Mouse (Mus musculus): ENCODE data around the gene March5. TPM values are rescaled to one million over a fixed set of nuclear protein-coding genes. Genes with fewer than 3 reads are reported as not detected.
"Not testable (repeated sequence)": the region's sequence is repeated elsewhere in the genome, so short reads cannot be mapped to it uniquely, and the experiment has no call there.

March5 gene
- total RNA-seq (2021) = 100 to 1,000 TPM; 102 to 116 TPM
- long read RNA-seq, experiment 1, transcript March5-201 (6 exons, 1,809 nt) = major isoform, 176 of 209 reads
- long read RNA-seq, experiment 1, partial matches to known transcripts = 2 of 209 reads
- long read RNA-seq, experiment 1, other reads (novel, unspliced or antisense) = 27 of 209 reads
- long read RNA-seq, experiment 2, transcript March5-201 (6 exons, 1,809 nt) = major isoform, 56 of 67 reads
- long read RNA-seq, experiment 2, partial matches to known transcripts = 0 of 67 reads
- long read RNA-seq, experiment 2, other reads (novel, unspliced or antisense) = 9 of 67 reads

DNA sequence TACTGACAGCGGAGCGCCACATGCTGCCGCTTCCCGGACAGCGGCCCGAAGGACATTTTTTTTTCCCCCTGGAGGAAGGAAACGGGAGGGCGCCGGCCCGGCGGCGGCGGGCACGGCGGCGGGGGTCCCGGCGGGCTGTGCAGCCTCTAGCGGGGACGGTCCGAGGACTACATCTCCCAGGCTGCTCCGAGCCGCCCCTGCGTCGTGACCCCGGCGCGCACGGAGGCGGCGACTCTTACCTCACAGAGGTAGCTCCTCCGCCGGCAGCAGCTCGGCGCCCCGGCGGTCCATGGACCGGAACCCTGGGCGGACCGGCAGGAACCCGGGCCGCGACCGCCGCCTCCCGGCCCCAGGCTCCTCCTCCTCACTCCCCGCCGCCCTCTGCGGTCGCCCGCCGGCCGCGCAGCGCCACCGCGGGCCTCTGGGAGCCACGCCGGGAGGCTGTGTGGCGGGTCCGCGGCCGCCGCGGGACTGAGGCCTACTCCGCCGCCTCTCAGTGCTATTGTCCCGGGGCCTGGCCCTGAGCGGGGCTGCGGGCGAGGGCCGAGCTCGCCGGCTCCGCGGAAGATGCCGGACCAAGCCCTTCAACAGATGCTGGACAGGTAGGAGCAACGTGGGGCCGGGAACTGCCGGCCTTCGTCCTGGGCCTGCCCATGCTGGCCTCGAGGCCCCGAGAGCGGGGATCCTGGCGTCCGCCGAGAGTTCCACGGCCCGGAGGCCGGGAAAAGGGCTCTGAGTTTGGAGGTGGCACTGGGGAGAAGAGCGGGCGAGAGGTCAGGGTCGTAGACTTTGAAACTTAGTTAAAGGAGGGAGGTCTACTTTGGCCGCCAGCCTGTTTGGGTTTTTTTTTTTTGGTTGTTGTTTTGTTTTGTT is at the start of gene March5:
March5 (plus strand) TSS at position 241 of the 873 bp plus-strand sequence.
- DNase-seq = peak; percentile 94 to 95

DNA sequence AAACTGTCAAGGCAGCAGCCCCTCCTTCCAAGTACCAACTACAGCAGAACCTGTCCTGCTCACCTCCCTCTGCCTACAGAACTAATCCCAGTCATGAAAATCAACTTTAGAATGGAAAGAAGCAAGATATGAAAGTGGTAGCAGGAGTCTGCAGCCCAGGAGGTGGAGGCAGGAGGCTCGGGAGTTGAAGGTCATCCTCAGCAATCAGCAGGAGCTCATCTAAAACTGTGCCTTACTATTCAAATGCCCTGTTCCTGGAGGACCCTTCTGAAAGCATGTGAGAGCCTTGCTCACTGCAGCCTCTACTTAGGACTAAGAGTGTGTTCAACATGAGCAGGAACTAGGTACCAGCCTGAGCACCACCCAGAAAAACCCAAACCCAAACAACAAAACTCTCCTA is 35.2 kb upstream of the March5 start:
- DNase-seq = no peak

DNA sequence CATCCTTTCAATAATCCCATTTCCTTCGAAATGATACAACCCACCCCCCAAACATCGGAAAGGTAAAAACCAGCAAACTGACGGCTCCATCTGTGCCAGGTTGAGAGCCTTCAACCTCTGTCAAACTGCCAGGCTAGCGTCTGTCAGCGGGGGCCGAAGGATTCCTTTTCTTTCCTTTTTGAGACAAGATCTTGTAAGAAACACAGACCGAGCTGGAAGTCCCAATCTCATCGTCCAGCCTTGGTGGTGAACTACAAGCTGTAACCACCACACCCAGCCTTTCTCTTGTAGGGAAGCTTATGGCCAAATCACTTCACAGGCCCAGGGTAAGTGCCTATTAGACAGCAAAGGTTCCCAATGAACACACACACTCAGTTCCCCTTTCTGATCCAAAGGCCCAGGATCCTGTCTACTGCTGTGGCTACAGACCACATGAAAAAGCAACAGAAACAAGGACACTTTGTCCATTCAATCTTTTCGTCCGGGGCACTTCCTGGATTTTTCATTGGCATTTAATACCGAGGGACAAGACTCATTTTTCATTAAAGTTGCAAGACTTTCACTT is 34.7 kb upstream of the March5 start:
- DNase-seq = peak in 1 of 2 experiments; percentile 7

DNA sequence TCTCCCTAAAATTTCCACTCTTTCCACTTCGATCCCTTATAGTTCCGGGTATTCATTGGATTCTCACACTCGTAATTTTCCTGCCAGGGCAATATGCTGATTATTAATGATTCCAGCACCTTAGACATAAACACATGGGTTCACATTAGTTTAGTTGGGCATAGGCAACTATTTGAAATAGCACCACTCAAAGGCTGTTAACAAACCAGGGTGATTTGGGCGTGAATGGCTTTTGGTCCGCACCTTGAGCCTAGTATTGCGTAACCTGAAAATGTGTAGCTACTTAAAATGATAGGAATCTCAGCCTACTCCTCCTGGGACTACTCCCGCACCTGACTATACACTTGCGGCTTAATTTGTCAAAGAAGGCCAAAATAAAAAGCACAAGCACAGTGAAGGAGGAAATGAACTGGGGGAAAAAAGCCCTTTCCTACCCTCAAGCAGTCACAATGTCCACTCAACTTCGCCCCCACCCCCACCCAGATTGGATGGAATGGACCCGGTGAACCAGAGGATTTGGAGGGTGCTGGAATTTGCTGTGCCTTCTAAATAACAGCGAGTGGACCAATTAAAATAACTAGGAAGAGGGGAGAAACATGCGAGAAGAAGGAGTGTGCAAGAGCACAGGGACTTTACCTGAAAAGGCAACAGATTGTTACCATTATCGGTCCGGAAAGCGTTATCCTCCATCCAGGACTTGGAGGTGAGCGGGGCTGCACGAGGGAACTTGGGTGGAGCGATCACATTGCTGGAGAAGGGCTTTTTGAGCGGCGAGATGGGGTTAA is 33.8 kb upstream of the March5 start:
- DNase-seq = no peak

DNA sequence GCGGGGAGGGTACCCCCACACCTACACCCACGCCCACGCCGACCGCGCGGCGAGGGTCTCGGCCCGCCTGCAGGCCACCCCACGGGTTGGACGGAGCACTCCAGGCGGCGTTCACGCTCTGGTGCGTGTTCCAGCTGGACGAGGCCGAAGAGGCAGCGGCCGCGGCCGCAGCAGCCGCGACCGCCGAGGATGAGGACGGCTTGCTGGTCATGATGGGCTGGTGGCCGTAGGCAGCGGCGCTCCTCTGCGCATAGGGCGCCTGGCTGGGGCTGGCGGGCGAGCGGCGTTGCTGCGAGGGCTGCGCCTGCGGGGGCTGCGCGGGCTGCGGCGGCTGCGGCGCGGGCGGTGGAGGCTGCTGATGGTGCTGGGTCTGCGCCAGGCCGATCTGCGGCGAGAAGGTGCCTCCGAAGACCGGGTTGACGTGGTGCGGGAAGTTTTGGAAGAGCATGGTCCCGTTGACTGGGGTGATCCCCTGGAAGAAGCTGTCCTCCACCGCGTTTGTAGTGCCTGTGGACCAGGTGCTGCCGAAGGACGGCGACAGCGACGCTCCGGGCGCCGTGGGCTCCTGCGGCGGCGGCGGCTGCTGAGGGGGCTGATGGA is 33.1 kb upstream of the March5 start:
- peak; percentile 68 to 75 for DNase-seq

DNA sequence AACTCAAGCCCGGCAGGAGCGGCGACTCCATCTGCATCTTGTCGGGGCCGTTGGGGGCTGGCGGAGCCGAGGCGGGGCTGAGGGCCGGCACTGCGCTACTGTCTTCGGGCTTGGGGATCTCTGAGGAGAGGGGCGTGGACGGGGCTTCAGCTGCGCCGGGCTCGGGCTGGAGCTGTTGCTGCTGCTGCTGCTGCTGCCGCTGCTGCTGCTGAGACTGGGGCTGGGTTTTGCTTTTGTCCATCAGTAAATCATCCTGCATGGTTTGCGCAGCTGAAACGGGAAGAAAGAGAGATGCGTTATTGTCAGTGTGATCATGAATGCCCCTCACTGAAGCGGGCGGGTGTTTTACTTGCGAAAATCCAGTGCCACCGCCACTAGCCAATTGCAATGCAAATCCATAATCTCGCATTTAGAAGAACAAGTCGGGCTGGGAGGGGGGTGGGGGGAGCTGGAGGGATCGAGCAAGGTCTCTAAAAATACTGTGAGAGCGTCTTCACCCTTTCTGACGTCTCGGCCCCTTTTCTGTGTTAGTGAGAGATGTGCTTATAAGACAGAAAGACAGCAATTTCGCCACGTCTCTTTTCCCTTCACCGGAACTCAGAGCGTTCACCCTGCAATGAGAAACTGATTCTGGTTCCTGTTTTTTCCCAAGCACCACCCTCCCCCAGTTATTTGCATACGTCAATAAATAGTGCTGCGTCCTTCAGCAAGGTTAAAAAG is 32.5 kb upstream of the March5 start:
- DNase-seq = peak; percentile 65 to 70

DNA sequence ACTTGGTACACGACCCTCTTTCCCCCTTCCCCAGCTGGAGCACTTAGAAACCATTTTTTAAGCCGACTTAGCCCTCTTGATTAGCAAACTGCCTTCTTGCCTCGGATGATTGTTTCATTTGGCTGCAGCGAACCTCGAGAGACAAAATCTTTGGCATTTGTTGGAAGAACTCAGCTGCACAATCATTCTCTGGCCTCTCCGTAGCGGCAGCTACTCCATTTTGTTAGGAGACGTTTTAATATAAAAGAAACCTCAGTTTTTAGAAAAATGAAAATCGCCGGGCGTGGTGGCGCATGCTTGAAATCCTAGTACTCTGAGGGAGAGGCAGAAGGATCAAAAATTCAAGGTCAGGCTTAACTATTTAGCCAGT is 31.9 kb upstream of the March5 start:
- DNase-seq = no peak

DNA sequence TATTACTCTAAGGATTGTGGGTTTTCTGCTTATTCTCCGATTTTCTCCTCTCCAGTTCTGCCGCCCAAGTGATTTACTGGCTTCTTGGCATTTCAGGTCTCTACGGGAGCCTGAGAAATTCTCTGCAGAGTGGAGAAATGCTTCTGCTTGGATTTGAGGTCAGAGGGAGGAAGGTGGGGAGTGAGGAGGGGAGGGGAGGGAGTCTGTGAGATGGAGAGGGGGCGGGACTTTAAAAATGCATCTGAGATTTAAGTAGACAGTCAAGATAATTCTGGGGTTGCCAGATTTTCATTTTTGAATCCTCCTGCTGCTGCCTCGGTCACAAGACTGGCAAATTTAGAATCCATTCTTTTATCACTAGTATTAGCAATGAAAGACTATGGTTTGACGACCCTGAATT is 31.4 kb upstream of the March5 start:
- peak in 1 of 2 experiments; percentile 57 for DNase-seq

DNA sequence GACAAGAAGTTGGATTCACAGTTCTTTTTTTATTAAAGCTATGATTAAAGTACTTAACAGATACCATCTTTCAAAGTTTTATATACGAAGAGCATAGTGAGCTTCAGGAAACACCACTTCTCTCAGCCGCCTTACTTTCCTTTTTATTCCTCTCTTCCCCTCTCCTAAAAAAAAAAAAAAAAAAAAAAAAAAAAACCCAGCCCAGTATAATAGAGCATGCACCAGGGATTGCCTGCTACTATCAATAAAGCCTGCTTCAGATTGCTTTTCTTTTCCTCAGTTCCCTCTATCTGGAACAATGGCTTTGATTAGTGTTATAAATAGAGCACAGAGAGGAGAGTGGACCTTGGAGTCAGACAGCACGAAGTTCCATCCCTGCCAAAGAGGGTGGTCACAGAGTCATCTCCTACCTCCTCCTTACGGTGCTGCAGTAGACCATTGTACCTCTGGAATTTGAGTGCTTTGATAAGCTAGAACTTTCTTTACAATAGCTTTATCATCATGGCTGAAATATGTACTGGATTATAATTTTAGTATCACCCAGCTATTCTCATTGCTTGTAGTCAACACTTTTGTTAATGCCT is 30.4 kb upstream of the March5 start:
- DNase-seq = peak in 1 of 2 experiments; percentile 17

DNA sequence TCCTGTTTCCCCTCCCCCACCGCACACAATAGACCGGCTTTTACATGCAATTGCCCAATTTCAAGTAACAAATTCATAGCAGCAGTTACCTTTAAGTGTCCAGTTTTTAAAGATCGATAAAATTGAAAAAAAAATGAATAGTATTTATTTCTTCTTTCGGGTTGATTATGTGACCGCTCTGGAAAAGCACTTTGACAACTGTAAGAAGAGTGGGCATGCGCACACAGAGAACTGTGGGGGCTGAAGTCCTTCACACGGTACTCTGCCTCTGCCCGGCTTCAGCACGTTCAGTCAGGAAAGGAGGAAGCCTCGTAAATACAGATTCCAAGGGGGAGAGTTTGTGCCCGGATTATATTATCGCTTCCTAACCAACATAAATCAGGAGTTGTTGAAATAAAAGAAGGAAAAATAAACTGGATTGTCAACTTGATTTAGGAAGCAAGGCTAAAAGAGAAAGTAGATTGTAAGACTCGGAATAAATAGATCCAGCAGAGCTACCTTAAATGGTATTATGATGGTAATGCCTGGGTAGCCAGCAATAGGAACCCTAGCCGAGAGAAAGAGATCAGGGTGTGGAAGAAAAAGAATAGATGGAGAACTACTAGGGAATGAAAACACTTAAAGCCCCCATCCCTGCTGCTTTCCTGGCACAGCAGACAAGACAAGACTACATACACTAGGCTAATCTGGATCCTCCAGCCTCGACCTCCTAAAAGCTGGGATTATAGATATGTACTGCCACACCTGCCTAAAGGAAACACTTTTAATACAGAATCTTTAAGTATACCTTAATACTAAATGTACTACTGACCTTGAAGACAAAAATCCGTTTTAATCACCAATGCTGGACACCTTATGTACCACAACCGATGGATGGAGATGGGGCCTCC is 29.3 kb upstream of the March5 start:
- DNase-seq = peak; percentile 78 to 79

DNA sequence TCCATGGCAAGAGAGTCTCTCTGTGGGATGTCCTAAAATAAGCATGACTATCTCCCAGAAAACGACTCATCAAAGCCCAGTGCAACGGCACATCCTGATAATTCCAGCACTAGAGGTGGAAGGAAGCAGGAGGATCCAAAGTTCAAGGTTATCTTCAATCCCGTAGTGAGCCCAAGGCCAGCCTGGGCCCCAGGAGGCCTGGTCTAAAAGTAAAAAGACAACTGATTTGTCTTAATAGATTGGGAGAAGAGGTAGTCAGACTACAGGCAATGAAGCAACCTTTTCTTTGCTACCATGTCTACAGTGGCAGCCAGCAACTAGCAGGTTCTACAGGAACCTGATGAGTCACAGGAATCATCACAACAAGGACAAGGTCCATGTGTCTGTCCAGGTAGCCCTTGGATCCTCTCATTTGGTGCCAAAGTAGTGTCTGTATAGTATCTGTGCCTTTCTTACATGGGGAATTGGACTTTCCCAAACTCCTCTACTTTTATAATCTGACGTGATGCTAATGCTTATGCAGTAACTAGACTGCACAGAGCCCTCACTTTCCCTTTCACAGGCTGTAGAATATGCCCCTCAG is 18.9 kb upstream of the March5 start:
- no peak for DNase-seq

DNA sequence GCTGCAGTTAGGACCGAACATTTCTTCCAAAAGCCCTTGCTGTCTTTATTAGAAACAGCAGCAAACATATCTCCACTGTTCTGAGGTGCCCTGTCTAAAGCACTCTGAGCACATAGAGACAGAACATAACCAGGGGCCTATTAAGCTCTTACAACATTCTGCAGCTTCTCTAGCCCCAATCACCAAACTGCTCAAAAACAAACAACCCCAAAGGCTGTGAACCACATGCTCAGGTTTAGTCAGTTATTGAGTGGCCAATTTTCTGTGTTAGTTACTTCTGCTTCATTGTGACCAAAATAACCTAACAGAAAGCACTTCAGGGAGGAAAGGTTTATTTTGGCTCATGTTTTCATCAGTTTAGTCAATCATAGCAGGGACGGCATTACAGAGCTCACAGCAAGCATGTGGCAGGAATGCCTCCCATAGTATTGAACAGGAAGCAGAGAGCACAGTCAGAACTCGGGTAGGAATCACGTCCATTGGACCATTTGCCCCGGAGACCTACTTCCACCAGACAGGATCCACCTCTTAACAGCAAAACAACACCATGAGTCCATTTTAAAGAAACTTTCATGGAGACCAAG is 14.8 kb upstream of the March5 start:
- DNase-seq = no peak

DNA sequence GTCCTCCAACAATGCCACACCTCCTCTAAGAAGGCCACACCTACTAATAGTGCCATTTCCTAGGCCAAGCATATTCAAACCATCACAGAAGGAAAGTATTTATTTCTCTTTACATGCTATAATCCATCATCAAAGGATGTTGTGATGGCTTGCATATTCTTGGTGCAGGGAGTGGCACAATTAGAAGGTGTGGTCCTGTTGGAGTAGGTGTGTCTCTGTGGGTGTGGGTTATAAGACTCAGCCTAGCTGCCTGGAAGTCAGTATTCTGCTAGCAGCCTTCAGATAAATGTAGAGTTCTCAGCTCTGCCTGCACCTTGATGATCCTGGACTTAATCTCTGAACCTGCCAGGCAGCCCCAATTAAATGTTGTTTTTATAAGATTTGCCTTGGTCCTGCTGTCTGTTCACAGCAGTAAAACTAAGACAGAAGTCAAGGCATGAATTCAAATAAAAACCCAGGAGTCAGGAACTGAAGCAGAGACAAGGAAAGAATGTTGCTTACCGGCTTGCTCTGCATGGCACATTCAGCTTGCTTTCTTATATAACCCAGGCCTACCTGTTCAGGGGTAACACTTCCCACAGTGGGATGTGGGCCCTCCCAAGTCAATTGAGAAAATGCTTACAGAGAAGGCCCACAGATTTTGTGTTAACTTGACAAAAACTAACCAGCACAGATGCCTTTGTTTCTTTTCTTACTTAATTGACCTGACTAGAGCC is 9.0 kb upstream of the March5 start:
- no peak for DNase-seq

DNA sequence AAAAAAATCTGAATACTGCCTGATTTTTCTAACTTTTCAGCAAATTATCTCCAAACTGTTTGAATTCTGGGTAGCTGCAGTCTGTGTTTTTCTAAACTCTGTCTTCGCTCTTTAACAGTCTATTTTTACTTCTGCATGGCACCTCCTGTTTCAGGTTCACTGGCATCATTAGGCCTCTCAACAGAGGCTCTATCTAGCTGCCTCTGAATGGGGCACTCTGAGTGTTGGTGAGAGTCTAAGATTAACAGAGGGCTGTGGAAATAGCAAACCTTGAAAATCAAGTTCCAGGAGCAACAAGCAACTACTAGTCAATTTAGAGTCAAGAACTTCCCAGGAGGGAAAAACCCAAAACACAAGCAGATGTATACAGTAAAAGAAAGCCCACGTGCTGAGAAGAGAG is 7.5 kb upstream of the March5 start:
- DNase-seq = no peak

DNA sequence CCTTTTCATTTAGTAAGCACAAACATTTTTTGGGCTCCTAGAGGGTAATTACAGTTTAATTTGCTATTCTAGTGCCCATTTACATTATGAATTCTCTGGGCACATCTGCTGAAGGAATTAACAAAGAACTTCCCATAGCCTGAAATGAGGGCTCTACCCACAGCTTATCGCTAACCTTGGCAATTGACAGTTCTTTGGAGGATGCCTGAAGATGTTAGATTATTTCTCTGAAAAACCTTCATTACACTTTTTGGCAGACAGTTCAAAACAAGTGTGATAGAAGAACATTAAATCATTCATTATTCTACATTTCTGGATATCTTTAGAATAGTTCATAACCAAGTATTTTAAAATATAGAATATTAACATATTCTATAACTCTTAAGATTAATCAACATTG is 4.0 kb upstream of the March5 start:
- DNase-seq = no peak

DNA sequence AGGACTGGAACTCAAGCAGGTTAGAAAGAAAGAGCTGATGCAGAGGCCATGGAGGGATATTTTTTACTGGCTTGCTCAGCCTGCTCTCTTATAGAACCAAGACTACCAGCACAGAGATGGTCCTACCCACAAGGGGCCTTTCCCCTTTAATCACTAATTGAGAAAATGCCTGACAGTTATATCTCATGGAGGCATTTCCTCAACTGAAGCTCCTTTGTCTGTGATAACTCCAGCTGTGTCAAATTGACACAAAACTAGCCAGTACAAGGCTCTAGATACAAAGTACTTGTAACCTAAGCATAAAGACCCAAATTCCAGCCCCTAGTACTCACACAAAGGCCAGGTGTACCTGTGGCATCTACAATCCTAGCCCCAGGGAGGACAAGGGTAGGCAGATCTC is 2.2 kb upstream of the March5 start:
- not testable (repeated sequence) for DNase-seq

DNA sequence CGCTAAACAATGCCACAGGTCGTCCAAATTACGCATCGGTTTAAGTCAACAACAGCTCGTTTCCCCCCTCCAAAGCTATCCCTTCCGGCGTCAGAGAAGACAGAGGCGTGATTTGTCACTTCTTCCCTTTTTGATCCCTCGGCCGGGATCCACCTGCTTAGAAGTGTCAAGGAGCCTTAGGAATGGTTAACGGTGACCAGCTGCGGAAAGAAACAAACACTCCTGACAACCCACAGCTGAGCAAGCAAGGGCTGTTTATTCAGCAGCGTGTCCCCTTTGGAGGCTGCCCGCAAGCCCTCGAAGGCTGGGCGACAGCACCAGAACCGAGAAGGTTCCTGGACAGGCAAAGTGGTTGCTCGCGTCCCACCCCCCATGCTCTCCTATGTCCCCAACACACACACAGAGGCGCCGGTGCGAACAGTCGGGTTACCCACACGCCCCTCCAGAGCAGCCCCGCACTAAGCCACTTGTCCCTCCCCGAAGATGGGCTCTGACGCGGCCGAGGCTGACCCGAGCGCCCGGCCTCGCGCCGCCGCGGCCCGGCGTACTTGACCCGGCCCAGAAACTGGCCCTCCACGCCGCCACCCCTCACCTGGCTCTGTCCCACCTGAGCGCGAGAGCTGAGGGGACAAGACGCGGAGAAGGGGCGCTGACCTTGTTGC is 571 bp upstream of the March5 start:
- peak; percentile 49 to 64 for DNase-seq

All from adrenal gland, postnatal 36 days (tissue).